Mouse (Mus musculus): Measurements from ENCODE around the gene Plpp1. TPM values are rescaled to one million over a fixed set of nuclear protein-coding genes. Genes with fewer than 3 reads are reported as not detected.
A peak's percentile ranks its signal among the peaks of the same experiment; 100 is the strongest.

The Plpp1 gene
- total RNA-seq (2017): 0.63 and 3.2 TPM in 2 replicates

GRCm38 (mm10) chr13:112800597-112801380 is at the start of gene Plpp1:
Plpp1 (plus strand) TSS chr13:112800792.
- ATAC-seq (replicated peaks in 1 of 2; ENCODE audit: insufficient read depth in 1 of 2, low FRiP score in 2 of 2, low TSS enrichment in 1 of 2, low read depth in 1 of 2, poor library complexity in 2 of 2, severe bottlenecking in 2 of 2): peak; percentile 84

- ATAC-seq (replicated peaks in 1 of 2; ENCODE audit: insufficient read depth in 1 of 2, low FRiP score in 2 of 2, low TSS enrichment in 1 of 2, low read depth in 1 of 2, poor library complexity in 2 of 2, severe bottlenecking in 2 of 2): peak; percentile 73 to 84; a peak in 3 of 4 replicates
These were observed 48.9 kb upstream of the Plpp1 start for GRCm38 (mm10) chr13:112751454-112752308.

- ATAC-seq (replicated peaks in 1 of 2; ENCODE audit: insufficient read depth in 1 of 2, low FRiP score in 2 of 2, low TSS enrichment in 1 of 2, low read depth in 1 of 2, poor library complexity in 2 of 2, severe bottlenecking in 2 of 2): 0 out of 4 replicates have a peak, but pooled peaks of 1 of the 2 experiments have one; percentile 38
These were observed 48.1 kb upstream of the Plpp1 start for GRCm38 (mm10) chr13:112752309-112752975.

GRCm38 (mm10) chr13:112753522-112753921 is 47.1 kb upstream of the Plpp1 start:
- no peak for ATAC-seq (replicated peaks in 1 of 2; ENCODE audit: insufficient read depth in 1 of 2, low FRiP score in 2 of 2, low TSS enrichment in 1 of 2, low read depth in 1 of 2, poor library complexity in 2 of 2, severe bottlenecking in 2 of 2)

- no peak for ATAC-seq (replicated peaks in 1 of 2; ENCODE audit: insufficient read depth in 1 of 2, low FRiP score in 2 of 2, low TSS enrichment in 1 of 2, low read depth in 1 of 2, poor library complexity in 2 of 2, severe bottlenecking in 2 of 2)
These were observed 45.7 kb upstream of the Plpp1 start for GRCm38 (mm10) chr13:112754871-112755270.

GRCm38 (mm10) chr13:112755507-112756010 is 45.0 kb upstream of the Plpp1 start:
- ATAC-seq (replicated peaks in 1 of 2; ENCODE audit: insufficient read depth in 1 of 2, low FRiP score in 2 of 2, low TSS enrichment in 1 of 2, low read depth in 1 of 2, poor library complexity in 2 of 2, severe bottlenecking in 2 of 2): no peak

- no peak for ATAC-seq (replicated peaks in 1 of 2; ENCODE audit: insufficient read depth in 1 of 2, low FRiP score in 2 of 2, low TSS enrichment in 1 of 2, low read depth in 1 of 2, poor library complexity in 2 of 2, severe bottlenecking in 2 of 2)
These were observed 43.2 kb upstream of the Plpp1 start for GRCm38 (mm10) chr13:112757395-112757794.

- ATAC-seq (replicated peaks in 1 of 2; ENCODE audit: insufficient read depth in 1 of 2, low FRiP score in 2 of 2, low TSS enrichment in 1 of 2, low read depth in 1 of 2, poor library complexity in 2 of 2, severe bottlenecking in 2 of 2): no peak
These were observed 42.0 kb upstream of the Plpp1 start for GRCm38 (mm10) chr13:112758546-112759090.

GRCm38 (mm10) chr13:112759364-112759763 is 41.2 kb upstream of the Plpp1 start:
- no peak for ATAC-seq (replicated peaks in 1 of 2; ENCODE audit: insufficient read depth in 1 of 2, low FRiP score in 2 of 2, low TSS enrichment in 1 of 2, low read depth in 1 of 2, poor library complexity in 2 of 2, severe bottlenecking in 2 of 2)

- no peak for ATAC-seq (replicated peaks in 1 of 2; ENCODE audit: insufficient read depth in 1 of 2, low FRiP score in 2 of 2, low TSS enrichment in 1 of 2, low read depth in 1 of 2, poor library complexity in 2 of 2, severe bottlenecking in 2 of 2)
These were observed 40.6 kb upstream of the Plpp1 start for GRCm38 (mm10) chr13:112759777-112760537.

- peak; percentile 38 to 57; a peak in 3 of 4 replicates for ATAC-seq (replicated peaks in 1 of 2; ENCODE audit: insufficient read depth in 1 of 2, low FRiP score in 2 of 2, low TSS enrichment in 1 of 2, low read depth in 1 of 2, poor library complexity in 2 of 2, severe bottlenecking in 2 of 2)
These were observed 40.1 kb upstream of the Plpp1 start for GRCm38 (mm10) chr13:112760538-112760881.

- no peak for ATAC-seq (replicated peaks in 1 of 2; ENCODE audit: insufficient read depth in 1 of 2, low FRiP score in 2 of 2, low TSS enrichment in 1 of 2, low read depth in 1 of 2, poor library complexity in 2 of 2, severe bottlenecking in 2 of 2)
These were observed 38.8 kb upstream of the Plpp1 start for GRCm38 (mm10) chr13:112761787-112762186.

- ATAC-seq (replicated peaks in 1 of 2; ENCODE audit: insufficient read depth in 1 of 2, low FRiP score in 2 of 2, low TSS enrichment in 1 of 2, low read depth in 1 of 2, poor library complexity in 2 of 2, severe bottlenecking in 2 of 2): no peak
These were observed 38.0 kb upstream of the Plpp1 start for GRCm38 (mm10) chr13:112762548-112762947.

- ATAC-seq (replicated peaks in 1 of 2; ENCODE audit: insufficient read depth in 1 of 2, low FRiP score in 2 of 2, low TSS enrichment in 1 of 2, low read depth in 1 of 2, poor library complexity in 2 of 2, severe bottlenecking in 2 of 2): no peak
These were observed 37.0 kb upstream of the Plpp1 start for GRCm38 (mm10) chr13:112763531-112764091.

- ATAC-seq (replicated peaks in 1 of 2; ENCODE audit: insufficient read depth in 1 of 2, low FRiP score in 2 of 2, low TSS enrichment in 1 of 2, low read depth in 1 of 2, poor library complexity in 2 of 2, severe bottlenecking in 2 of 2): no peak
These were observed 36.0 kb upstream of the Plpp1 start for GRCm38 (mm10) chr13:112764556-112764955.

- no peak for ATAC-seq (replicated peaks in 1 of 2; ENCODE audit: insufficient read depth in 1 of 2, low FRiP score in 2 of 2, low TSS enrichment in 1 of 2, low read depth in 1 of 2, poor library complexity in 2 of 2, severe bottlenecking in 2 of 2)
These were observed 34.9 kb upstream of the Plpp1 start for GRCm38 (mm10) chr13:112765654-112766053.
